Mouse (Mus musculus): ENCODE measurements at regions not wholly inside any gene's neighbourhood (a gene's known extent, or its start where the extent isn't known, plus 50 kb on each side); places are given as distances from the start of the nearest gene placed in this dataset.
"Not testable (repeated sequence)": the region's sequence is repeated elsewhere in the genome, so short reads cannot be mapped to it uniquely, and the experiment has no call there.

- ATAC-seq (replicated peaks; ENCODE audit: low FRiP score, poor library complexity, severe bottlenecking), result no peak
These were observed 93.3 kb downstream of the Apob start for GRCm38 (mm10) chr12:8070788-8071187.

DNA sequence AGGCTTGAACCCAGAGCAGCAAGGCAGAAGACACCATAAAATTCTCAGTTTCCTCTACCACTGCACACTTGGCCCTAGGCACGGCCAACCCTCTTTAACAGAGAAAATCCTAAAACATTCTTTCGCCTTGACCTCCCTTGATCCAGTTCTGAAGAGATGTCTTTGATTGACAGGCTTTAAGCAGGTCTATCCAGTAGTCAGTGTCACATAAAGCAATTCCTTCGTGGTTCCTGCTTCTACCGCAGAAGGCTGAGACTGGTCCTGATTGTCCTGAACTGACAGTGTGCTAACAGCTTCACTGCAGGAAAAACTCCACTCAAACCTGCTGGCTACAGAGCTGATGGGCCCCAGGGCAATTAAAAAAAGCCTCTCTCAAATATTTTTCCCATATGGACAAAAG is 93.8 kb downstream of the Apob start:
- no peak for ATAC-seq (replicated peaks; ENCODE audit: low FRiP score, poor library complexity, severe bottlenecking)

GRCm38 (mm10) chr12:8076010-8076540 is 98.6 kb downstream of the Apob start:
- ATAC-seq (replicated peaks; ENCODE audit: low FRiP score, poor library complexity, severe bottlenecking), result no peak

- ATAC-seq (replicated peaks; ENCODE audit: low FRiP score, poor library complexity, severe bottlenecking), result no peak
These were observed 99.9 kb downstream of the Apob start for GRCm38 (mm10) chr12:8077346-8077745.

DNA sequence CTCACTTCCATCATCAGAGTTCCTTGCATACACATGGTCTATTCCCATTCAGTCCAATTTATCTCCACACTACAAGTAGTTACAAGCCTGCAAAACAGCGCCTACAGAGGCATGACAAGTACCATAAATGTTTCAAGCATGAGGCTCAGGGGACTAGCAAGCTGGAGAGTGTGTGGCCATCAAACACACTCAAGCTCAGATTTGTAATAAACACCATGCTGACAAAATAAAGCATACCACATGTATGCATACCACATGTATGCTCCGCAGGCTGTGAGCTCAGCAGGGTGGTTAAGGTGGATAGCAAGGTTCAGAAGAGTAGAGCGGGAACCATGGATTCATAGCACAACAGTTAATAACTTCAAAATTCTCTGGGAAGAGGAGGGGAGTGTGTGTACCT is 100.6 kb downstream of the Apob start:
- ATAC-seq (replicated peaks; ENCODE audit: low FRiP score, poor library complexity, severe bottlenecking), result no peak

- no peak for ATAC-seq (replicated peaks; ENCODE audit: low FRiP score, poor library complexity, severe bottlenecking)
These were observed 105.5 kb downstream of the Apob start for GRCm38 (mm10) chr12:8082688-8083661.

DNA sequence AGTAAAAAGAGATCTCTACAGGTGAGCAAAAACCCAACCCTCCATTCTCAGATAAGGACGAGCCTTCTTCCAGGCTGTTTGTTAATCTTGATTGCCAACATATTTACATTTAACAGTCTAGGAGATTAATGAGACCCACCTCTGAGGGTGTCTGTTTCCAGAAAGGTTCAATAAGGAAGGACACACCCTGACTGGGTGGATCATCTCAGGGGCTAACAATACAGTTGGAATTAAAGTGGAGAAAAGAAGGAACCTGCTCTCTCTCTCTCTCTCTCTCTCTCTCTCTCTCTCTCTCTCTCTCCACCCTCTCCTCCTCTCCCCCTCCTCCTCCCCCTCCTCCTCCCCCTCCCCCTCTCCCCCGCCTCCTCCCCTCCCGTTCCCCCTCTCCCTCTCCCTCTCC is 110.5 kb downstream of the Apob start:
- ATAC-seq (replicated peaks; ENCODE audit: low FRiP score, poor library complexity, severe bottlenecking), result no peak

- no peak for ATAC-seq (replicated peaks; ENCODE audit: low FRiP score, poor library complexity, severe bottlenecking)
These were observed 112.2 kb downstream of the Apob start for GRCm38 (mm10) chr12:8089423-8090278.

- ATAC-seq (replicated peaks; ENCODE audit: low FRiP score, poor library complexity, severe bottlenecking), result 0 out of 2 replicates have a peak, but pooled peaks have one; percentile 34
These were observed 112.8 kb downstream of the Apob start for GRCm38 (mm10) chr12:8090279-8090626.

DNA sequence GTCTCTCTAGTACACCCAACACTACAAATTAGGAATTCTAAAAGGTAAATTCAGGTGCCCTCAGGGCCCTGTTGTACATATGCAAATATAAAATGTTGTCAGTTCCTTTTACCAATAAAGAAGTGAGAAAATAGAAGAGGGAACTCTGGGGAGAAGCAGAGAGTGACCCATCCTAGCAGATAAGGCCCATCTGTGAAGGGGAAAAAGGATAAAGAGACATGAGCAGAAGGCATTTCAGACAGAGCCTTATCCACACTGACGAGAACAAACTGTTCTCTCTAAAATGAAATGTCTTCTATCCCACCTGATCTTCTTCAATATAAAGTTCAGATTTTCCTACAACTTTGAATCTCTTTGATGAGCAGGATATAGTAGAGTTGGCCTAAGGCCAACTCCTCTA is 114.5 kb upstream of the Ldah start:
- ATAC-seq (replicated peaks; ENCODE audit: low FRiP score, poor library complexity, severe bottlenecking), result no peak

GRCm38 (mm10) chr12:8095946-8096345 is 112.0 kb upstream of the Ldah start:
- no peak for ATAC-seq (replicated peaks; ENCODE audit: low FRiP score, poor library complexity, severe bottlenecking)

- ATAC-seq (replicated peaks; ENCODE audit: low FRiP score, poor library complexity, severe bottlenecking), result not testable (repeated sequence)
These were observed 109.5 kb upstream of the Ldah start for GRCm38 (mm10) chr12:8098395-8098794.

DNA sequence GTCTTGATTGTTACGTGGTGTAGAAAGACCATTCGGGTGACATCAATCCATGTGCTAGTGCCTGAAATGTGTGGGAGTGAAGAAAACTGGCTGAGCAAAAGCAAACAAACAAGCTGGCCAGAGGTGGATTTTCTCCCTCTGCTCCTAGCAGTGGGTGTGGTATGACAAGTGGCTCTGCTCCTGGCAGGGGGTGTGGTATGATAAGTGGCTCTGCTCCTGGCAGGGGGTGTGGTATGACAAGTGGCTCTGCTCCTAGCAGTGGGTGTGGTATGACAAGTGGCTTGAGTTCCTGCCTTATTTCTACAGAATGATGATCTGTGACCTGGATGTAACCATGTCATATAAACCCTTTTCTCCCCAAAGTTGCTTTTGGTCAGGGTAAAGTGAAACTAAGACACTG is 108.8 kb upstream of the Ldah start:
- ATAC-seq (replicated peaks; ENCODE audit: low FRiP score, poor library complexity, severe bottlenecking), result peak; percentile 84

DNA sequence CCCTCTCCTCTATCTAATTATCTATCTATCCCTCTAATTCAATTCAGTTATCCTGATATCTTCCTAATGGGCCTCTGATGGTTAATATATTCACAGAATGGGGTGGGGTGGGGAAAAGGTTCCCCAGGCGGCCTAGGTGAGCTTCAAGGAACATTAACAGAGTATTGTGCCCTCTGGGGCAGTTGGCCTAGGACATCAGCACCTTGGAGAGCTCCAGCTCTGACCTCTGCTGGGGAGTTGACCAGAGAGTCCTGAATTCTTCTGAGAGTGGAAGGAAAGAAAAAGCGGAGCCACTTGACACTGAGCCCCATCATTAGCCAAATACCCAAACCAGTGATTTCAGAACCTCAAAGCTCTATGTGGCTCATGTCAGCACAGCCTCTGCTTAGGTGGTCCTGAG is 108.1 kb upstream of the Ldah start:
- no peak for ATAC-seq (replicated peaks; ENCODE audit: low FRiP score, poor library complexity, severe bottlenecking)

DNA sequence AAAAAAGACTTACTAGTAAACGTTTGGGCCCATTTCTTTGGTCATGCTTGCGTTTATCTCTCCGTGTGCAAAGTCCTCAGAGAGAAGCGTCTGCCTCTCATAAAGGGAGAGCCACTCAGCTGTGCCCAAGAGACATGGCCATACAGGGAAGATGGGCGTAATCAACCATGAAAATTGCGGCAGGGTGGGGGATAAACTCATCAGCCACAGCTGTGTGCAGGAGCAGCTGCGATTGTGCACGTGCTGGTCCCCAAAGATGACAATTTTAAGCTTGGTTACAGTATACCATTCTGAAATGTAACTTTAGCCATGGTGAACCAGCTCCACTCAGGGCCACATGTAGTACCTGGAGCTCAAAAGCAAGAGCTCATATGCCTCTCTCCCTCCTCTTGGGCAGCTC is 106.1 kb upstream of the Ldah start:
- ATAC-seq (replicated peaks; ENCODE audit: low FRiP score, poor library complexity, severe bottlenecking), result no peak

DNA sequence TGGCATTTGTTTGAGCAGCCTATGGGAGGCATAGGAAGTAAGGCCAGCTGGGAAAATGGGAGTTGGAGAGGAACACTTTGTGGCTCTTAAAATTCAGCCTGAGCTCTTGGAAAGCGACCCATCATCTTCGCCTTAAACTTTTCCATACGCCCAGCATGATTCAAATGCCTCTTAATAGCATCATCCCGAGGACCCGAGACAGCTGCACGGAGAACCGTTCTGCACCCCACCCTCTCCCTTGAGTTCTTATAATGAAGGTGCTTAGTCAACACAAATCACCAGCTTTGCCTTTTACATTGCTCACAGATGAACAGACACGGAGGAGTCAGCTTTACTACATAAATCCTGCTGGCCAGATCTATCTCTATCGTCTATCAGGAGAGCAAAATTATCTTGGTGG is 104.6 kb upstream of the Ldah start:
- ATAC-seq (replicated peaks; ENCODE audit: low FRiP score, poor library complexity, severe bottlenecking), result no peak

DNA sequence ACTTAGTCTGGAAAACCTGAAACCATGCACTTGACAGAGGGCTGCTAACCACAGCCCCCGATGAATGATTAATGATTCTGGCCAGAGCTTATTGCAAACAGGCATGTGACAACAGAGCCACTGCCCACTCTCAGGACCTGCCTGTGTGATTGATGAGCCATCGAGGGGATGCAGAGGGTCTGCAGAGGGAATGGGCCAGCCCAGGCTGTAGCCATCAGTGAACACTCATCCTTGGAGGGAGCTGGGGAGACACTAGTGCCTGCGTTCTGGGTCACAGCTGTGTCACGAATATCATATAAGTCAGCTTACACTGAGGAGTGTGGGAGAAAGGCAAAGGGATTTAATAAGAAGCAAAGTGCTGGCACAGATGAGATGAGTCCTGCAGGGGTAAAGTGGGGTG is 100.8 kb upstream of the Ldah start:
- ATAC-seq (replicated peaks; ENCODE audit: low FRiP score, poor library complexity, severe bottlenecking), result no peak

DNA sequence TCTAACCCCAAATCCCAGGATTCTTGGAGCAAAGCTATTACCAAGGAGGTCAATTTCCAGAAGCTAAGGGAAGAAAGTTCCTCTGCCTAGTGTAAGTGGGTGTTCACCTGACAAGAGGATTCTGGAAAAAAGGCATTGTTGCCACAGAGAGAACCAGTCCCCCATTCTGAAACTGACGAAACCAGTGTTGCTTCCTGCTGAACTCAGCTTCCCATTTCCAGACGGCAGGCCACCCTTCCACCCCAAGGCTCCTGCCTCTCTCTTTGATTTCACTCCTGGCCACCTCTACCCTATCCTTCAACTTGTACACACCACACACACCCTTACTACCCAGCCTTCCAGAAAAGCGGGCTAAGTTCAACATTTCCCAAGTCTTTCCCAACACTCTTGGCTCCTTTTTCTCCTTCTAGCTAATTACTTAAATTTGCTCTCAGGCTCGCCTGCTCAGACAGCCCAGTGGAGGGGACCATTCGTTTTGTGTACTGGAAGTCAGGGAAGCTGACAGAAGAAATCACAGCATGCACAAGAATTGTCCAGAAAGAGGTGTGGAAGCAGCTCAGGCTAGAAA is 98.6 kb upstream of the Ldah start:
- ATAC-seq (replicated peaks; ENCODE audit: low FRiP score, poor library complexity, severe bottlenecking), result no peak

- ATAC-seq (replicated peaks; ENCODE audit: low FRiP score, poor library complexity, severe bottlenecking), result no peak
These were observed 98.0 kb upstream of the Ldah start for GRCm38 (mm10) chr12:8109876-8110275.

GRCm38 (mm10) chr12:8110297-8110696 is 97.6 kb upstream of the Ldah start:
- no peak for ATAC-seq (replicated peaks; ENCODE audit: low FRiP score, poor library complexity, severe bottlenecking)
